Mouse (Mus musculus) heart, postnatal 0 days (tissue): Measurements from ENCODE around the gene P4hb.

Experiments used
- CTCF ChIP-seq: IDR thresholded peaks from 2 replicates; pipeline ENCODE4 v1.5.1; 2016; ENCODE audit warnings: antibody characterized with exemption, control low read depth, low read depth
- EP300 ChIP-seq: IDR thresholded peaks from 2 replicates; pipeline ENCODE4 v1.6.1; 2016; ENCODE audit warnings: antibody characterized with exemption, low read depth

- no peak for TF ChIP-seq EP300
- no peak for TF ChIP-seq CTCF
These were observed 36.2 kb upstream of the P4hb start for GRCm38 (mm10) chr11:120609250-120609649.
